Mouse (Mus musculus) right cerebral cortex, postnatal 36 days (tissue): Measurements from ENCODE around the gene Snx29.
A peak's percentile ranks its signal among the peaks of the same experiment; 100 is the strongest.
"Not testable (repeated sequence)": the region's sequence is repeated elsewhere in the genome, so short reads cannot be mapped to it uniquely, and the experiment has no call there.

Experiments
- DNase-seq, 2 experiments: peaks; one replicate each; pipeline ENCODE4 v3.0.0; 2022; ENCODE audit warnings: low spot score in 2 of 2, mixed read lengths in 1 of 2

Snx29 gene

DNA sequence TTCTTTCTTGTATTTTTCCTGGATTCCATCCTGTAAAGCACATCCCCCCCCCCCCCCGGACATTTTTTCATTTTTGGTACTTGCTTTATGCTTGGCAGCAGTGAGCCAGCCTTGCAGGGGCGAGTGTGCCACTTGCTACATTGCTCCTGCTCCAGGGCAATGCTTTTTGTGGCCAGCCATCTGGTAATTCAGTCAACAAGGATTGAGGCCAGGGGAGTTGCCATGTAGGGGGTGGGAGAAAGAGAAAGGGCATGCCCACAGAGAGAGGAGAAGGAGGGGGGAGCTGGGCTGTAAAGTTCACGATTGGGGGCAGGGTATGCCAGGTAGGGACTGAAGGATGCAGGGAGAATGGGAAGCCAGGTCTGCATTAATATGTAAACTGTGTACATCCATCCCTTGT lies 210.7 kb downstream of the Snx29 start:
- DNase-seq = no peak

- DNase-seq = no peak
Measured at GRCm38 (mm10) chr16:11537663-11538062, 215.0 kb downstream of the Snx29 start.

DNA sequence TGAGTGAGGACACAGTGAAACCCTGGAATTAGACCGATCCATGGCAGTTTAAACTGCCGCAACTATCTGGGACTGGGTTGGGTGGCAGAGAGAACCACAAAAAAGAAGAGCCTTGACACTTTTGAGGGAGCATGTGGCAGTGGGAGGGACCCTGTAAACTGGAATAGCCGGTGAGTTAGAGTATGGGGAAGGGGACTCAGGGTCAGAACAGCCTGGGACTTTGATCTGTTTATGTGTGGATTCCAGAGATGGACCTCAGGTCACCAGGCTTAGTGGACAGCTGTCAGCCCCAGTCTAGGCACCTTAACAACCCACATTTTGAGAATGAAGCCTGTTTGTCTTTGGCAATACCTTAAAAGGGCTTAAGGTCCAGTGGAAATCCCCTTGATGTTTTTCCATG lies 215.5 kb downstream of the Snx29 start:
- no peak for DNase-seq

DNA sequence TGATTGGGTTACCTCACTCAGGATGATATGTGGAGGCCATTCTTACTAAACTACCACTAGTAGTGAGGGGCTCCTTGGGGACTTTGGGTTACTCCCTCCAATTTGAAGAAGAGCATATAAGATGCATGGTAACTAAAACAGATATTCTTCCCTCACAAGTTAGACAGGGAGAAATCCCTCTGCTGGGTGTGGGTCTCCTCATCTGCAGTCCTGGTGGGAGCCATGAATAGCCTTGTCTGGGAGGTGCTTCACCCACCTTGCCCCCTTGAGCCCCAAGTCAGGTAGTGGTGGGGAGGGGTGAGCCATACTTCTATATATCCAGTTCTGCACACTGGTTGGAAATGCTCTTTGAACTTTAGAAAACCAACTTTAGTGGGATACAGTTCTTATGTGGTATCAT lies 218.3 kb downstream of the Snx29 start:
- DNase-seq = no peak

GRCm38 (mm10) chr16:11541769-11542168 lies 219.1 kb downstream of the Snx29 start:
- no peak for DNase-seq

DNA sequence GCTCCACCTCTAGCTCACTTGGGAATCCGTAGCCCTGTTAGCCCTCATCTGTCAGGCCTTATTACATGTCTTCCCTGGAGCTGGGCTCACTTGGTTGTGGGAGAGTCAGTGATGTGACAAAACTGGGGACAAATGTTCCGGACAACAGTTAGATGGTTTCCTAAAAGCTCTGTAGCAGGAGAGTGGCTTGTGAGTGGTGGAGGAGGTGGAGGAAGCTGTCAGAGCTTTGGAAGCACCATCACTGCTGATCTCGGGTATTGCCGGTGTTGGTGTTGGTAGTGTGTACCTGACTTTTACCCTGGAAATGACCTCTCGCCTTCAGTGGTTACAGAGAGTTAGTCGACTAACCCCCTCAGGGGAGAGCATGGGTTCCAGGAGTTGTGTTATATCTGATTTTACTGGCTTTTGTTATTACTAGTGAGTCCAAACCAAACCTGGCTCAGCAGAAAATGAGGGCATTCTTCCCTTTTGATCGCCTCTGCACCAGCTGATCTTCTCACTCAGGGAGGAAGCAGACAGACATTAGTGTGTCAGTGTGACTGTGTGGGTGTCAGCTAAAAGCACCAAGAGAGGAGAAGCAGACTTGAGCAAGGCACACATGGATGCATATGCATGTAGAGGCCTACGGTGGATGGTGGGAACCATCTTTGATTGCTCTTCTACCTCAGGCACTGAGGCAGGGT lies 227.5 kb downstream of the Snx29 start:
- peak in 1 of 2 experiments; percentile 60 for DNase-seq

DNA sequence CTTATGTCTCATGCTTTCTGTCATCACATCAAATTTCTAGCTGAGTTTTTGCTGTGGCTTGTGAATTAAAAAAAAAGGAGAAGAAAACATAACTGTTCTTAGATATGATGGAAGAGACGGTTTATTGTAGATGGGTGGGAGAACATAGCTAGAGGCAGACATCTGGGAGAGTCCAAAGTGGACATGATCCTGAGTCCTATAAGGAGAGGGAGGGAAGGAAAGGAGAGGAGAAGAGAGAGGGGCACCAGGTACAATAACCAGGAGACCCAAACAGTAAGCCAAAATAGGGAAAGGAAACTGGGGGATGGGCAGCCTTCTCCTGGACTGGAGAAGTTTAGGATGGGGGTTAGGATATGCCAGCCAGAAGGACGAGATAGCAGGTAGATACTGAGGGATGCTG lies 239.0 kb downstream of the Snx29 start:
- no peak for DNase-seq

DNA sequence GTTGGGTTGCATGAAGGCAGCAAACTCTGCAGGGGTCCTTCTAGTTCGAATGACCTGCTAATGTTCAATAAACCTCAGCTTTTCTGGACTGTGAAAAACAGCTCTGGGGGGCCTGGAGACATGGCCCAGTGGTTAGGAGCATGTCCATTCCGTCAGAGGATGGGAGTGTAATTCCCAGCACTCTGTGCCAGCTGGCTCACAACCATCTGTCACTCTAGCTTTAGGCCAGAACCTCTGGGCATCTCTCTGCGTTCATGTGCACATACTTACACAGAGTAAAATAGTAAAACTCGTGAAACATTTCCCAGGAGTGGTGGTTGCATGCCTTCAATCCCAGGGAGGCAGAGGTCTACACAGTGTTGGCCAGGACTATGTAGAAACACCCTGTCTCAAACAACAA lies 241.1 kb downstream of the Snx29 start:
- DNase-seq = no peak

DNA sequence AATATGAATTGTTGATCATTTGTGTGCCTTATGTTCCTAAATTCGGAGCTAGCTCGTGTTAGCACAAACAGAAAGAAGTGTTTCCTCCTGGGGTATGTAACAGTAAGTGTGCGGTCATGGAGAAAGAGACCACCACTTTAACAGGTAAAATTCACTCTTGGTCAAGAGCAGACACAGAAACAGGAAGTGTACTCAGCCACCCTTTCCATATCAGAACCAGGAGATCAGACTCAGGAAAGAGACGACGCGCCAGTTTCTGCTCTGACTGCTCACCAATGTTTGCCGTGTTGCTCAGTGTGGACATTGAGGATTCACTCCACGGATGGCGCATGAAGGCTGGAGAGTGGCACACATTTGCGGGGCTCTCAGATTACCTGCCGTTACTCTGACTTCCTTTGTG lies 242.4 kb downstream of the Snx29 start:
- DNase-seq = no peak

DNA sequence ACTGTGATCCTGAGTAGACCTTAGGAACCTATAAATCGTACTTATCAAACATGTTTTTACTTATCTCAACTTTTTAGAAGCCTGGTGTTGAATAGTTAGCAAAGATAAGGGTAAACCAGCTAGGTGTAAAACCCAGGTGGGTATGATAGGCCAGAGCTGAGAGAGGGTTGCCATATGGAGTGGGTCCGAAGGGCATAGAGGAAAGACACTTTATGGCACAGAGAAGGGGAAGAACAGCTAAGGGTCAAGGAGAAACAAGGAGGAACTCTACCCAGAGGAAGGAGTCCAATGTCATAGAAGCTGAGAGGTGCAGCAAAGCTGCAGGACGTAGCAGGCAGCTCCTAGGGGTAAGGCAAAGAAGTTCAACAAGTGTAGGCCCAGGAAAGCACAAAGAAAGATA lies 244.9 kb downstream of the Snx29 start:
- DNase-seq = no peak

DNA sequence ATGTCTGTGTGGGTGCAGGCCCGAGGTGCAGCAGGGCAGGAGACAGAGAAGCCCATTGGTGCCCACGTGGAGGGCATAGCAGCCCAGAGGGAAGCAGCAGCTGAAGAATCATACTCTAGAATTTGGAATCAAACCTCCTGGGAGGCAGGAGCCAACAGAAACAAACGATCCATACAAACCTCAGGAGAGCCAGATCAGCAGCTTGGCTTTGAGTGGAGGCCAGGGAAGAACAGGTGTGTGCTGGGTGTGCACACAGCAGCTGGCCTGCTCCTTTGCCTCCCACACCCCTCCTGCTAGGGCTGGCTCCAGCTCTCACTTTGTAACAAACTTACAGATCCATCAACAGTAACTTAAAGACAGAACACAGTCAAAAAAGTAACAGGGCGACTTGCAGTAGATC lies 245.4 kb downstream of the Snx29 start:
- peak; percentile 47 to 53 for DNase-seq

- no peak for DNase-seq
Measured at GRCm38 (mm10) chr16:11568601-11569000, 245.9 kb downstream of the Snx29 start.

GRCm38 (mm10) chr16:11569127-11569526 lies 246.4 kb downstream of the Snx29 start:
- no peak for DNase-seq

DNA sequence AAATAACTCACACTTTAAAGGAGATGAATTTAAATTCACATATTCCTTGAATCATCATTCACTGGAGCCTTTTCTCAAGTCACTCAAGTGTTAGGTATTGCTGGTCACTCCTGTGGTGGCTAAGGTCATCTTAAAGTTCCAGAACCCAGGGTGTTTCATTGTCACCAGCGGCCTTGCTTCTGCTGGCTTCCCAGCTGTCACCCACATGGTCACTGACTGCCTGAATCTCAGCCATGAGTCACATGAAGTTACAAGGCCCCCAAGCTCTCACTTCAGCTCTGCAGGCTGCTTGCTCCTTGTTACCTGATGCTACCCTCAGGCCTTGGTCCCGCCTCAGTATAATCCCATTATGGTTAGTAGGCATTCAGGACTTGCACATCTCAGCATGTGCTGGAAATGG lies 247.4 kb downstream of the Snx29 start:
- no peak for DNase-seq

GRCm38 (mm10) chr16:11574517-11574916 lies 251.8 kb downstream of the Snx29 start:
- DNase-seq = no peak

- not testable (repeated sequence) for DNase-seq
Measured at GRCm38 (mm10) chr16:11575733-11576132, 253.0 kb downstream of the Snx29 start.

DNA sequence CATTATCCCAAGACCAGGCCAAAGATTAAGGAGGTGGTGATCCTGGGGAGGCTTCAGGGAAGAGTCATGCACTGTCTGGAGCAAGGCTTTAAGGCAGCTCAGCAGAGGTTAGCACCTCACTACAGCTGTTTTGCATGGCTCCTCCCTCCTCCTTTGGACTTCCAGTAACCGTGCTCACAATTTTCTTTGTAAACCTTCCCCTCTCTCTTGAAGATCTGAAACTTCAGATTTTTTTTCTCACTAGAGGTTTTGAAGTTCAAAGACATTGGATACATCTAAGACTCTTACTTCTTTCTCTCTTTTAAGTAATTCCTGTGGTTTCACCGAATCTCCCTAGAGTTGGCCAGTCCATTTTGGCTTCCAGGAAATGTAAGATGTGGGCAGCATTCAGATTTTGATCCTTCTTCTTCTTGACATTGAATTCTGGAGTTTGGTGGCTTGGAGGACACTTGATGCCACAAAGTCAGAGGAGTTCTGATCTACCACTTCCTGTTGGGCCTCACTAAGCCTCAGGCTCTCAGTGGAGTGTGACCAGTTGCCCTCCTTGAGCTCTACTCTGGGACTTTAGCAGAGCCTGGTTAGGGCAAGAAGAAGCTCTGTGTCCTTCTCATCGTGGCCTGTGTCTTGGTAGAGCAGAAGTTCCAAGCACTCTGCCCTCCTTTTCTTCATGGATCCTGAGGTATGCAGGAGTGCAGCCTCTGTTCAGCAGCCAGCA lies 255.0 kb downstream of the Snx29 start:
- DNase-seq = no peak

- DNase-seq = peak; percentile 16 to 33
Measured at GRCm38 (mm10) chr16:11579676-11580098, 257.0 kb downstream of the Snx29 start.

- no peak for DNase-seq
Measured at GRCm38 (mm10) chr16:11583941-11584639, 261.4 kb downstream of the Snx29 start.

DNA sequence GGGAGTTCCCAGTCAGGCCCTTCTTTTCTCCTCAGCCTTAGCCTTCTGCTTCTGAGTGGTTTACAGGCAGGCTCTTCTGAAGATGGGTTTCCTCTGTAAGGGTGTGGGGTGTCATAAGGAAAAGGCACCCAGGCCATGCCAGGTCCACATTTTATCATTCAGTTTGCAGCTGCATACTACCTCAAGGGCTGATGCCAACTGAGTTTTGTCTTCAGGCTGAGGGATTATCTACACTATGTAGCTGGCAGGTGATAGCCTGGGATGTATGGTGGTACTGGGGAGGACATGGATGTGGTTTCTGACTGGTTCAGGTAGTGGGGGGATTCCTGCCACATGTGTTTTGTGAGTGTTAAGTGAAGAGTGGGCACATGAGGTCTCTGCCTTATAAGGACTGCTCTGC lies 266.0 kb downstream of the Snx29 start:
- DNase-seq = no peak

DNA sequence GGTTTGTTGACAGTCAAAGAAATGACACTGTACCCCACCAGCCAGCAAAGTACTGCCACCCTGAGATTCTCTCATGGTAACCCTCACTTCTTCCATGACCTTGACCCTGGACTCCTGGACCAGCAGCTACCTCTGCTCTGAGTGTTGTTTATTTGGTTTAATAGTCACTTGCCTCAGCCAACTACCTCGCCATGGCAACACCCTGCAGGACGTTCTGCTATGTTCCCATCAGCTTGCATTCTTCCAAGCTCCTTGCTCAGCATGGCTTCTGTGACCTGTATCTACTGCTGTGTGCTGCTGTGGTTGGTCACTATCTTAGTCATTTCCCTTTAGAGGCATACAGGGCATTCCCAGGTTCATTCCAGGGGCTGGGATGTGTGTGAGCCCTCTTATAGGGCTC lies 266.6 kb downstream of the Snx29 start:
- DNase-seq = no peak

DNA sequence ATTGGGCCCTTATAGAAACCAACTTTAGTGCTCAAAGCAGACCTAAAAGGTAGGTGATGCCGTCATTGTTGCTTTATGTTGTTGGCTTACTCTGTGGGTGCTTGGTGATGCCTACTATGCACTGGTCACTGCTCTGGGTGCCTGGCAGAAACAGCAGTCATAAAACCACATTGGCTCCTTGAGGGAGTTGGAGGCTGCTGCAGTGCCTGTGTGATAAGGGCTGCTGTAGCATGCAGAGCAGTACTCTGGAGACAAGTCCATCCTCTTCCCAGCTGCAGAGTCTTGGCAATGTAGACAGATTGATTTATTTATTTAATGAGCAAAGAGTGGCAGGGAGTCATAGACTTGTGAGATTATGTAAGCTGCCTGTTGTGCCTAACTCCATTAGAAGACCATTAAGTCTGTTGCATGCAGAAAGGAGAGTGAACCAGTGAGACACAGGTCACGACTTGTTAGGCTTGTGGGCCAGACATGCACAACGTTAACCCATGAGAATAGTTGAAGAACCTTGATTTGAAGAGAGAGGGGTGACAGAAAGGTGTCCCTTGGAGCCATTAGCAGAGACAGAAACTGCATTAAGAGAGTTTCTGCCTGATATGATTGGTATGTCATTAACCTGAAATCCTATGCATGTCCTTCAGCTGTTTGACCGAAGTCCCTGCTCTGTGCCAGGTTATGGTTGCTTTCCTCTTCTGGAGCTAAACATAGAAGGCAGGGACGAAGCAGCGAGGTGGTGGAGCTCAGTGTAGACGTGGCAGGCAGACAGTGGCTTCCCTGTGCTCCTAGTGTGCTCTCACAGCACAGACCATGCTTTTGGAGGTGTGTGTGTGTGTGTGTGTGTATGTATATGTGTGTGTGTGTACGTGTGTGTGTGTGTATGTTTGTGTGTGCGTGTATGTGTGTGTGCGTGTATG lies 267.3 kb downstream of the Snx29 start:
- no peak for DNase-seq
